Mouse (Mus musculus): ENCODE results near the gene Il4.

Gene Il4

DNA sequence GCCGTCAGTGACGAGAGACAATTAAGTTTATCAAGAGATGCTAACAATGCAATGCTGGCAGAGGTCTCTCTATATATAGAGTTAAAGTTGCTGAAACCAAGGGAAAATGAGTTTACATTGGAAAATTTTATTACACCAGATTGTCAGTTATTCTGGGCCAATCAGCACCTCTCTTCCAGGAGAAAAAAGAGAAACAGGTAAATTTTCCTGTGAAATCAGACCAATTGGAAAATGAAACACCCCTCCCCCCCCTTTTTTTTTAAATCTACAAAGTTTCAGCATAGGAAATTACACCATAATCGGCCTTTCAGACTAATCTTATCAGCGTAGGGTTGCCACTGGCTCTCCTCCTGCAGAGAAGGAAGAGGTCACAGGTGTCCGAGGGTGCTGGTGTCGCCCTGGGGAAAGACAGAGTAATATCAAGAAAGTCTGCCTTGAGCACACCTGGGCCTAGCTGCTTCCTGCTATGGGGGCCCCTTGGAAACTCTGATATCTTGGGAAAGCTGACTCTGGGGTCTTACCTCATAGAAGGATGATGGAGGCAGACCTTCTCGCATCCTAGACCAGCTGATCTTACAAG lies at the start of gene Il4:
TSS of gene Il4 (minus strand) at position 51 of the 580 bp plus-strand sequence.
- peak; percentile 50 for DNase-seq (ENCODE audit: low read depth)

DNA sequence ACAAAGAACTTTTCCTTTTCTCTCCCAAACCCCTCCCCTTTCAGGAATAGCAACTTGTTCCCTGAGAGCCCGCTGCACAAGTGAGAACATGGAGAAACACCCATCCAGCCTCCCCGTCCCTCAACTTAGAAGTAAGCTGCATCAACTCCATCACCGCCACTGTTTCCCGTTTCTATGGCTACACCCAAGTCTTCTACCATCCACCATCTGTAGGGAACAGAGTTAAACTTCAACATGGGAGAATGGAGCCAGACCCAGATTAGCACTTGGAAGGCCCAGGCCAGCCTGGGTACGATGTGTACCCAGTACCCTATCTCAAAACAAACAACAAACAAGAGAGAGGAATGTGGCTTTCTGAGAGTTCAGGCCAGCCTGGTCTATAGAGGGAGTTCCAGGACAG lies 45.6 kb upstream of the Il4 start:
- no peak for DNase-seq (ENCODE audit: low read depth)

DNA sequence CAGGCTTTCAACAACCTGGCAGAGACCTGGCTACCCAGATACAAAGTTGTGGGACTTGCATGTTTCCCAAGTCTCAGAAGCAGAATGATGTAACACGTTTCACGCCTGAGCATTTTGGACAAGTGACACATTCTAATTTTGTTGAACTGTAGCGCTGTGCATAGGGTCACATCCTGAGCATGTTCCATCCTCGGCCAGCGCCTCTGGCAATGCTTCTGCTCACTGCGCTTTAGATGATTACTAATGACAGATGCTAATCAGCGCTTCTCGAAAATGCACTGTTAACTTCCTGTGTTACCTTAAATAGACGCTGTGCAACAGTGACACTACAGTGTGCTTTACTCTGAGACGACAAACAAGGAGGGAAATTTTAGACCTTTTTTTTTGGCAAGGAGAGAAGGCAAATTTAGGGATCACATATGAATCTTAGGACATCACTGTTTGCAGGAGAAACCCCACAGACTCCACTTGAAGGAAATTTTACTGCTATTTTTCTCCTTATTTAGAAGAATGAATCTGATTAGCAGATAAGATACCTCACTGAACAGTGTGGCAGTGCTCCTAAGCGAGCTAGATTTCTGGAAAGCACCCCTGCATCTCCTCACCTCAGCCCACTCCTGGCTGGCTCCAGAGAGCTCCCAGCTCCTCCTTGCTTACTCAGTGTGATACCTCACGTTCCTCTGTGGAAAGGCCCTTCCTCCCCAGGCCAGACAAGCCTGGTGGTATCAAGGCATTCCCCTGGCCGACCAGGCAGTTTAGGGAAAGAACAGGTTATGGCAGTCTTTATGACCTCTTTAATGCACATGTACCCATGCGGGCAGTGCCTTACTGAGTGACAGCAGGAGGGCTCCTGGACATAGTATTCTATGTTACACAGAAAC lies 44.6 kb upstream of the Il4 start:
- DNase-seq (ENCODE audit: low read depth) = peak; percentile 82

DNA sequence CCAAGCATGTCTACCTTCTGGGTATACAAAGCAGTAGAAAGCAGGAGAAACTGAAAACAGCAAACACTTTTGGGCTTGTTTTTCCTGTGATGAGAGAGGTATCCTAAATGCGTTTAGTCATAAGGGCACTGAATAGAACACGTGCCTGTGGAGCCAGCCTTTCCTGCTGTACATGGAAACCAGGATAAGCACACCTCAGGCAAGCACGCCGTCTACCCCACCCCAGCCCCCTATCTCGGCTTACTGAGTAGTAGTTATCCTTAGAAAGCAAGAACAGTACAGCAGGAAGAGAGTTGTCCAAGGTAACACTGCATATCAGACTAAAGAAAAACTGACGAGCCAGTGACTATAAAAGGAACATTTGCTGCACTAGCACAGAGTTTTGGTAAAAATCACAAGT lies 39.4 kb upstream of the Il4 start:
- DNase-seq (ENCODE audit: low read depth) = no peak

DNA sequence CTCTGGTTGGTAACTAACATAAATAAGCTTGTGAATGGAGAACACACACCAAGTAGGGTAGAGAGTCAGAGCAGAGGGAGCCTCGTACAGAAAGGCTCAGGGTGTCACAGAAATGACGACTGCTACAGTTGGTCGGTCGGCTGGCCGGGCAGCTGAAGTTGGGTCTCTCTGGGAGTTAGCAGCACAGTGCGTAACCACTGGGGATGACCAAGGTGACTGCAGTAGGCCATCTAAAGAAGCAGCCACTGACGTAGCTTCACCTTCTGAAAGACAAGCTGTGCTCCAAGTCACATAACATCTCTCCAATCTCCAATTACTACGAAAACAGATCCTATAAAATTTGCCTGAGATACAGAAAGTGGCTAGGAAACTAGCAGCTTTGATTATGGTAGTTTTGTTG lies 38.9 kb upstream of the Il4 start:
- no peak for DNase-seq (ENCODE audit: low read depth)

DNA sequence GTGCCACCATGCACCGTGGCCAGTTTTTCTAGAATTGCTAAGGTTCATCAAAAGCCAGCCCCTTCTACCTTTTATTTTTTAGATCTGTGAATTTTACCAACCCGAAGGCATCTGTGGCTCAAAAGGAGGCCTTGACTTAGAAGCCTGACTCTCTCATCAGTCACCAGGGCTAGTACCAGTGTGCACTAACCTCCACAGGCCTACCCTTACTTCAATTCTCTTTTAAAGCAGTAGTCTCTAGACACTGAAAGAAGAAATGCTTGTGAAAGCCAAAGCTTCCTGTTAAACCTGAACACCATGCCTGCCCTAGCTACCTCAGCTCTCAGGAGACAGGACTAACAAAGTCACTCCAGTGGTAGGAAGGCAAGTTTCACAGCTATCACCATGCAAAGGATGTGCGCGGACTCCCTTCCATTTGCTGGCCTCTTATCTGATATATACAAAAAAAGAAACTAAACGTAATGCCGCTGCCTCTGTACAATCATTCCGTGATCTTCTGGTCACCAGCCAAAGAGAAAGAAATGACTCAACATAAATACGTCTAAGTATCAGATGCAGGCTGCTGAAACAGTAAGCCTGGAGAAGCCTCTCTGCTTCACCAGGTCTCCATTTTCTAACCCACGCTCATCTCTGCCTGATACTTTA lies 38.2 kb upstream of the Il4 start:
- peak; percentile 91 for DNase-seq (ENCODE audit: low read depth)

DNA sequence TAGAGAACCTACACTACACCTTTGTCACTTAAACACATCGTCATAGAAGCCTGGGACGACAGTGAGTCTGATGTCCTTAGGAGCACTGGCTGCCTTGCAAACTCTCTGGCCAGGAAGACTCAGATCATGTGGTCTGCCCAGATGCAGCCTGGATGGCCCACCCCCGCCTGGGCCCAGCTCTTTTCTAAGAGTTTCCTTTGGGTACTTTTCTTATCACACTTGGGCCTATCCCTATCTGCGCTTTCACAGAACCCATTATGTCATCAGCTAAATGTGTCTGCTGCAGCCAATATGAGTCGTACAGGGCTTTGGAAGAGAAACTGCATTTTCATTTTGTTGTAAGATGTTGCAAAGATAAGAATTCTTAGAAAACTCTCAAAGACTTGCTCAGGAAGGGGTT lies 36.6 kb upstream of the Il4 start:
- peak; percentile 91 for DNase-seq (ENCODE audit: low read depth)

DNA sequence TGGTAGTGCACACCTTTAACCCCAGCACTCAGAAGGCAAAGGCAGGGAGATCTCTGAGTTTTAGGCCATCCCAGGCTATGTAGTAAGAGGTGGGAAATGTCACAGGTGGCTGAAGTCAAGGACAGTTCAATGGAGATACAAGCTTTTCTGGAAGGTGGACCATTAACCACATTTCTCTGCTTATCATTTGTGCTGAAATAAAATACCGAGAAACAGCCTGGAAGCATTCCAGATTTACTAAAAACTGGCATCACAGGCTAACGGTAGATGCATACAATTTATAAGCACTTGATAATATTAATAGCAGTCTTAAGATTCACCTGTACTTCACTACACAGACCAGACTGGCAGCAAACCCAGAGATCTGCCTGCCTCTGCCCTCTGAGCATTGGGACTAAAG lies 34.0 kb upstream of the Il4 start:
- DNase-seq (ENCODE audit: low read depth) = no peak

DNA sequence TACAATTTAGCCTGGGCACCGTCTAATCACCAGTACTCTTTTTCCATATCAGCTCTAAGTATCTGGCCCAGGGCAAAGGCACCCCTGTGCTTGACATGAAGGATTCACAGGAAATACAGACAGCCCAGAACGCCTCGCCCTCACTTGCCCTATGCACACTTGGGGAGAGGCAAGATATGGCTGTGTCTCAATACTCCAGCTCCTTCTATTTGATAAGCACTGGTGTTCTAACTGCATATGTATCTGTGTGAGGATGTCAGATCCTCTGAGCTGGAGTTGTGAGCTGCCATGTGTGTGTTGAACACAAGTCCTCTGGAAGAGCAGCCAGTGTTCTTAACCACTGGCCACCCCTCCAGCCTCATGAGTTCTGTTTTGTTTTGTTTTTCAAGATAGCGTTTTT lies 33.0 kb upstream of the Il4 start:
- no peak for DNase-seq (ENCODE audit: low read depth)

DNA sequence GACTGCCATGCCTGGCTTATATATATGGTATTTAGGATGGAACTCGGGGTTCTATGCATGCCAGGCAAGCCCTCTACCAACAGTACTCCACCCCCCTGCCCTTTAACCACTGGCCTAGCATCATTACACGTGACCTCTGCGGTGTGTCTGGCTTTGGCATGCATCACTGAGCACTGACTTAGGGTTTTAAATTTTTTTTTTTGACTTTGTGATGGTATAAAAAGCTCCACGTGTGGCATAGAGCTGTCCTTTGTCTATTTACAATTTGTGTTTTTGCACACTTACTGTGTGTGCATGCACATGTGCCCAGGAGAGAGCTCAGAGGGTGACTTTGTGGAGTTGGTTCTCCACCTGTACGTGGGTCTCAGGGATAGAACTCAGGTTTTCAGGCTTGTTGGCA lies 25.5 kb upstream of the Il4 start:
- no peak for DNase-seq (ENCODE audit: low read depth)

DNA sequence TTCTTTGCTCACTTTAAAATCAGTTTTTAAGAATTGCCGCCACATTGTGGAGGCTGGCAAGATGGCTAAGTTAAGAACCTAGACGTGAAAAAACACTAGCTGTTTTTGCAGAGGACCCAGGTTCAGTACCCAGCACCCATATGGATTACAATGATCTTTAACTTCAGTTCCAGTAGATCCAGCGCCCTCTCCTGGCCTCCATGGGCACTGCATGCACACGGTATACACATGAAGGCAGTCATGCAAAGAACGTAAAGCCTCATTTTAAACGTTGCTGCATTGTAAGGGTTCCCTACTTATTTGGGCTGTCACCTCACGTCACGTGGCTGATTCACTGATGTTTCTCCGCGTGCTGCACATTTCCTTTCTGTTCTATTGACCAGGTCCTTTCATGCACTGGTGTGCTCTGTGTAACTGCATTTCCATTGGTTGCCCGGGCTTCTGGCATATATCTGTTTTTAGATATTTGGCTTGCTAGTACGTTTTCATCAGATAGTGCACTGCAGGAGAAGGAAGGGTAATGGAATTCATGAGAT lies 24.3 kb upstream of the Il4 start:
- no peak for DNase-seq (ENCODE audit: low read depth)

DNA sequence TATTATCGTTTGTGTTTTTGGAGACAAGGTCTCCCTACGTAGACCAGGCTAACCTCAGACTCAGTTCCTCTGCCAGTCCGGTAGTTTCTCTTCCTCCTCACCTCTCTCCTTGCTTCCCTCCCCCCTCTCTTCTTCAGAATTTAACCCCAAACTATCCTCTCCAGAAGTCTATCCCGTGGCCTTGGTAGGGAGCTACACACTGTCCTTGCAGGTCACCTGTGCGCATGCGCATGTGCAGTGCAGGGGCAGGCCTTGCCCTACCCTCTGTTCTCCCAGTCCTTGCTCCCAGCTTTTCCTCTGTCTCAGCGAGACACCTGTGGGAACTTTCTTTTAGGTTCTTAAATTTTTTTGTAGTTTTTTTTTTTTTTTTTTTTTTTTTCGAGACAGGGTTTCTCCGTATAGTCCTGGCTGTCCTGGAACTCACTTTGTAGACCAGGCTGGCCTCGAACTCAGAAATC lies 19.4 kb upstream of the Il4 start:
- no peak for DNase-seq (ENCODE audit: low read depth)

DNA sequence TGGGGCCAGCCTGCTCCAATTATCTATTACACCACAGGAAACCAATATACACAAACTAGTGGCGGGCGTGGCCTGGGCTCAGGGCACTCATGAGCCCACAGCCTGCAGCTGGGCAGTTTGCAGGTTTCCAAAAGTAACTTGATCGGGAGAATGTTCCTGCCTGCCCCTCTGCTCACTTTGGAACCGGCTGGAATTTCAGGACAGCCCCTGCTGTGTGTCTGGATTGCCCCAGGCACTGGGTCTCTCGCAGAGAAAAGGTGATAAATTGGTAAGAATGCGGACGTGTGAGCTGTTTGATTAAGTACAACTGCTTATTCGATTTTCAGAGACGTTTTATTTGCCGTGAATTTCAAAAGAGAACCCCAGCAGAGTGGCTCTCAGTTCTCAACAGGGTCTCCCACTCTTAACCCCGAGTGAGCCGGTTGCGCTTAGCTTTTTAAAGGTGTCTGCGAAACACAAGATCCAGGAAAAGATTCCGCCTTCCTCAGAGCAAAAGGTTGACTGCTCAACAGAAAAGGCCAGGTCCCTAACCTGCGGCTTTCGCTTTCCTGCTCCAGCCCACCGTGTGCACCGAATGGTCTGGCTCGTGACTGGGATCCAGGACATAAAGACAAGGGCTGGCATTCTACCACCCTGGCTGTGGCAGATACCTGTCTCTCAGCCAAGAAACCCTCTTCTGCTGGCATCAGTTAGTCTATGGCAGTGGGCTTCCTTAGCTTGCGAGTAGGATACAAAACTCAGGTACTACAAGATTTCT lies 18.8 kb upstream of the Il4 start:
- DNase-seq (ENCODE audit: low read depth) = no peak

DNA sequence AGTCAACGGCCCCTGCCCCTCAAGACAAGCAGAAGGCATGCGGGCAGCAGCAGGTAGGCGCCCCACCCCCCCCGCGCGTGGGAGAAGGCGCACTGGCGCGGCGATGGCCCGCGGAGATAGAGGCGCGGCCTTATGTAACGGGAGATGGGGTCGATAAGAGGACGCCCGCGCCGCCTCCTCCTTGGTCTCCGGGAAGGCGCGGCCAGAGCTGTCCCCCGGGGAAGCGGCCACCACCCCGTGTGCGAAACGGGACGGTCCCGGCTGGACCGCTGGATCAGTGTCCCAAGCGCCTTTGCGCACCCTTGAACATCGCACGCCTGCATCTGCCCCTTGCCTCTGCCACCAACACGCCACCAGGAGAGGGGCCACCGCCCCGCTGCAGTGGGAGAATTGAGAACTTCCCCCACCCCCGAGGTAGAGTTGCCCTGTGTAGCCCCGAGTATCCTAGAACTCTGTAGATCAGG lies 17.7 kb upstream of the Il4 start:
- no peak for DNase-seq (ENCODE audit: low read depth)

DNA sequence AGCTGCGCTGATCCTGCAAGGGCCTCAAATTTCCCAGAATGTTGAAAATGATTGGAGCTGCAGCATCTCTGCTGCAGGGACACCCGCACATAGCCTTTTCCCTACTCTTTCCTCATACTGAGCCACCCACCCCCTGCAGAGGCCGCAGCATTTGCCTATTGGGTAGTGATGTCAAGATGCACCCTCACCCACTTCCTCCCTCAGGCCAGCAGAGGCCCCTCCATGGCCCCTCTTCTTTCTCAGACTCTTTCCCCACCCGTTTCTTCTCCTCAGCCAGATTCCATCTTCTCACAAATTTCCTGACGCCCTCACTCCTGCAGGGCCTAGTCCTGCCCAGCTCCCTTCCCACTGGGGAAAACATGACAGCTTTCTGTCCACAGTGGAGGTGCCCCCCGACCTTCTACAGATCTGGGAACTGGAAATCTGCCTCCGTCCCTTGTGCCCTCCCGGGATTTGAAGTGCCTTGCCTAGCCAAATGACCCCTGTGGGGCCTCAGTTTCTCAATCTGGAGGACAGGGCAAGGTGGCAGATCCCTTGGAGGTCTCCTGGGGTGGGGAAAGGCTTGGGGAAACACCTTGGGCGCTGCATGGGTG lies 17.2 kb upstream of the Il4 start:
- DNase-seq (ENCODE audit: low read depth) = no peak

DNA sequence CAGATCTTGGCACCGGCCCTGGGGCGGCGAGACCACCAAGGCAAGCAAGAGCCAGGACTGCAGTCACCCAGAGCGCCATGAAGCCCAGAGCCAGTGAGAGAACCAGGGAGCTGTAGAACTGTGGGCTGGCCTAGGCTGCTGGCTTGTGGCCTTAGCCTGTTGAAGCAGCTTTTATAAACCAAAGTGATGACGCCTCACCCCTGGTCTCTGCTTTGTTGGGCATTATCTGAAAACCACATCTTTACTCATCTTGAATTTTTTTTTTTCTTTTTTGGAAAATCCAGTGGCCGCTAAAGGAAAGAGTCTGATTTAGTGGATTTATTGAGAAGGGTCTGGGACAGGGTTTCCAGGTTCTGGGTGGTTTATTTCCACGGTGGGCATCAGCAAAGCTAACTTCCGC lies 16.1 kb upstream of the Il4 start, which contains the start of gene Il13:
TSS of gene Il13 (minus strand) at position 147 of the 400 bp plus-strand sequence.
- peak; percentile 70 for DNase-seq (ENCODE audit: low read depth)

DNA sequence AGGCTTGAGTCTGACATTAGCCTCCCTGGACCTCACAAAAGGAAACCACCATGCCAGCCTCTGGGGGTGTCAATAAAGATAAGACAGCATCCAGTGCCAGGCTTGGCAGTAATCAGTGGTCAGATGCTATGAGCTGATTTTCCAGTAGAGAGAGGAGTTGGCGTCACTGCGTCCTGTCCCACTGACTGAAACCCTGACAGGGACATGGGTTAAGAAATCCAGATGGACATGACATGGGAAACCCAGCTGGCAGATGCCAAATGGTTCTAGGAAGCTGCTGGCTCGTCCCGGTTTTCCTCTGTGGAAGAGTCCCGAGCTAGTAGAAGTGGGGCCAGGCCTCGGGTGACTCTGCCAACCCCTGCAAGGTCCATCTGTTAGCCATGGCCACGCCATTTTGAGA lies 15.2 kb upstream of the Il4 start:
- DNase-seq (ENCODE audit: low read depth) = peak; percentile 79

DNA sequence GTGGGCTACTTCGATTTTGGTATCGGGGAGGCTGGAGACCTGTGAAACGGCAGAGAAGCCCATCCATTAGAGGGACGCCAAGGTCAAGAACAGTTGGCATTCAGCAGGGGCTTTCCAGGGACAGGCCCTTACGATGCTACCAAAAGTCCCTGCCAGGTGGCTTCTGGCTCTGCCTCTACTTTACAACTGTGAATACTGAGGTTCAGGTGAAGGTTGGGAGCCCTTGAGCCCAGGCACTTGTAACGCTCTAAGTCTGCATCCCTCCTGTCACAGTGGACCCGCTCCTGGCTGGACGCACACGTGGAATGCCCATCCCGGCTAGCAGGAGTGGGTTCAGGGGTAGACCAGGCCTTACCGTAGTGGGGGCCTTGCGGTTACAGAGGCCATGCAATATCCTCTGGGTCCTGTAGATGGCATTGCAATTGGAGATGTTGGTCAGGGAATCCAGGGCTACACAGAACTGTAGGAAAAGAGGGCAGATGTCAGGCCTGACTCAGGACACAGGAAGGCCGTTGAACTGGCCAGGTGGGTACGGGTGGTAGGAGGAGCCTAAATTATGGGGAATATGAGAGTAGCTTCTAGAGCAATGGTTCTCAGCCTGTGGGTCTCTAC lies 13.8 kb upstream of the Il4 start:
- DNase-seq (ENCODE audit: low read depth) = peak; percentile 40

DNA sequence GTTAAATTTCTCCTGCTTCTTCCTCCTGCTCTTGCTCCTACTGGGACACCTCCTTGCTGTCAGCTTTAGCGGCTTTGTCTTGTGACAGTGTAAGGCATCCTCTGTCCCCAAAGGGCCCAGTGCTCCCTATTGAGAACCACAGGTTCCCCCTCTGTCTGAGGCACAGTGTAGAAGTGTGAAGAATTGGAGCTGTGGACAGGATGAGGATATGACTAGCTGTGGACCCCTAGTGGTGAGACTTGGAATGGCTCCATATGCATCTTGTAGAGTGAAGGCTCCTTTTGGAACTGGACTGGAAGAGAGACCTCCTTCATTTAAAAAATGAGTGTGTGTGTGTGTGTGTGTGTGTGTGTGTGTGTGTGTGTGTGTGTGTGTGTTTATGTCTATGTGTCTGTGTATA lies 9.4 kb upstream of the Il4 start:
- peak; percentile 87 for DNase-seq (ENCODE audit: low read depth)

DNA sequence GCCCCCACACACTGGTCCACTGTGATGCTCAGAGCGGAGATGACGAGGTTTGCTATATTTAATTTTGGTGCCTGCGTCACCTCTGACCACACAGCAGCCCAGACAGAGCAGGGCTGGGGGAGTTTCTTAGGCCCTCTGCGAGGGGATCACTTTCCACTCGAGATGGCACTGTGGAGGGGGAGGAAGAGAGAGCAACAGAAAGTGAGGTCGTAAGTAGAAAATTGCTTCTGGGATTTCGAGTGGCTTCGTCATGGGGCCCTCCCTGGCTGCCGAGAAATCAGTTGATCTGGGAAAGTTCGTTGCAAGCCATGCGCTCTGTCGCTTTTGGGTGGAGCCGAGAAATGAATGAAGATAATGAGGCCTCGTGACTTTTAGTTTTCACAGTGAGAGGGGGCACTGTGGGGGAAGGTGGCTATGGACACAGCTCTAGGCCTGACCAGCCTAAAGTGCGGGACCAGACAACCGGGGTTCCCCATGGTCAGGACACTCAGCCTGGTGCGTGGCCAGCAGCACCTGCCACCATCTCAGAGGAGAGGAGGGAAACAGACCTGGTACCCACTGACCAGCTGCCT lies 8.4 kb upstream of the Il4 start:
- DNase-seq (ENCODE audit: low read depth) = no peak

DNA sequence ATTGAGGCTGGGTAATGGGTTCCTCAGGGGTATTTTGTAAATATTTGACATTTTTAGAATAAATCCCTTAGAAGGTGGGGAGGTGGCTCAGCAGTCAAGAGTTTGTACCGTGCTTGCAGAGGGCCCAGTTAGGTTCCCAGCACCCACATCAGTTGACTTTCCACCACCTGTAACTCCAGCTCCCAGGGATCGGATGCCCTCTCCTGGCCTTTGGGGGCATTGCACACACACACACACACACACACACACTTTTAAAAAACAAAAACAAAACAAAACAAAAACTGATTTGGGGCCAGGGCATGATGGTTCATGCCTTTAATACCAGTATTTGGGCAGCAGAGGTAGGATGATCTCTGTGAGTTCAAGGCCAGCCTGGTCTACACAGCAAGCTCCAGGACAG lies 5.7 kb upstream of the Il4 start:
- no peak for DNase-seq (ENCODE audit: low read depth)

Data from 416B (cell line).